Mouse (Mus musculus): ENCODE measurements around the gene Csn1s2a.
"Not testable (repeated sequence)": the region's sequence is repeated elsewhere in the genome, so short reads cannot be mapped to it uniquely, and the experiment has no call there.

Gene Csn1s2a

GRCm38 (mm10) chr5:87774267-87774666, at the start of gene Csn1s2a:
Gene Csn1s2a (plus strand): TSS chr5:87774567.
- DNase-seq (ENCODE audit: low read depth): no peak

GRCm38 (mm10) chr5:87734821-87735220, 39.5 kb upstream of the Csn1s2a start:
- no peak for DNase-seq (ENCODE audit: low read depth)

GRCm38 (mm10) chr5:87753471-87753870, 20.9 kb upstream of the Csn1s2a start:
- no peak for DNase-seq (ENCODE audit: low read depth)

DNA sequence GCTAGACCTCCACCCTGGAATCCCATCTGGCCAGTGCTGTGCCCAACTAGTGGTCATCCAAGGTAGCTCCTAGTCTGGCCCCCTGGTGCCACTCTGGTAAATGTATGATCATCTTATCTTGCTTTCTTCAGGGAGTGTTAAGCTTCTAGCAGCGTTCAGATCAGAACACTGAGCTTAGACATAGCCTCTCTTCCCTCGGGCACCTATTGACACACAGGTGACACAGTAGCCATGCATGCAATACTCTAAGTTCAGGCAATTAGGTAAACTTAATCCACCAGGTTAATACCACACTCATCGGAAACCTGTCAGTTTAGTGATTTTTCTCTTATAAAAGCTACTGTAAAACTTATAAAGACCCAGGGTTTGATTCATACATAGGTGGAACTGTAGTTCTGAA, 9.8 kb upstream of the Csn1s2a start:
- DNase-seq (ENCODE audit: low read depth): no peak

DNA sequence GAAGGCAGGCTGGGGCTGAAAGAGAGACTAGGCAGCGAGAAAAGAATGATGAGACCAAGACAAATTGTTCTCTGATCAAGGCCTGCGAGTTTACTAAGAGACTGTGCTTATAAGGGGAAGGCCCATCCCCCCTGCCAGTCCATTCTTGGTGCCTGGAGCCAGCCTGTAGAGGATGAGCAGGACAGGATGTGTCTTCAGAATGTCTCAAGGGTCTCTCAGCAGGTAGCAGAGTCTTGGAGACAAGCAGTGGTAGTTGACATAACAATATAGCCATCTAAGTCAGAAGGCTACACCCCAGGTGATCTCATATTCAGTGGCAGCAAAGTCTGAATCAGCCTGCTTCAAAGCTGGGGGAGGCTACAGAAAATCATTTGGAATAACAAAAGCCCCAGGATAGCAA, 2.2 kb upstream of the Csn1s2a start:
- not testable (repeated sequence) for DNase-seq (ENCODE audit: low read depth)

DNA sequence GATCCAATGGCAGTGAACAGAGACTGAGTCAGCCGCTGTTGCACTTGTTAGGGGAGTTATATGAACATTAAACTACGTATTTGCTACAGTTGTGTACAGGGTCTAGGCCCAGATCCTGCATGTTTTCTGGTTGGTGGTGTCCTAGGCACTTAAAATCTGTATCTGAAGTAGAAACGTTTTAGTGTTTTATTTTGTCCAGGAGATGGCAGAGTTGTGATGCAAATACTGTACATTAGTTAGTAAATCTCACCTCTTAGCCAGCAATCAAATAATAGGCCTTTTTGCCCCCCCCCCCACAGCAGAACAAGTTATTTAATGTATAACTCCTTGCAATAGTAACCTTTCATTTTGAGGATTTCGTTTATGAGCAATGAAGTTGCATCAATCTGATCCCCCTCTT, 8.4 kb downstream of the Csn1s2a start:
- DNase-seq (ENCODE audit: low read depth): no peak

- no peak for DNase-seq (ENCODE audit: low read depth)
Observed at GRCm38 (mm10) chr5:87807782-87808181, 33.4 kb downstream of the Csn1s2a start, which contains the start of gene Csn1s2b. Gene Csn1s2b (plus strand): TSS chr5:87808082.

- no peak for DNase-seq (ENCODE audit: low read depth)
Observed at GRCm38 (mm10) chr5:87809253-87809652, 34.9 kb downstream of the Csn1s2a start.

DNA sequence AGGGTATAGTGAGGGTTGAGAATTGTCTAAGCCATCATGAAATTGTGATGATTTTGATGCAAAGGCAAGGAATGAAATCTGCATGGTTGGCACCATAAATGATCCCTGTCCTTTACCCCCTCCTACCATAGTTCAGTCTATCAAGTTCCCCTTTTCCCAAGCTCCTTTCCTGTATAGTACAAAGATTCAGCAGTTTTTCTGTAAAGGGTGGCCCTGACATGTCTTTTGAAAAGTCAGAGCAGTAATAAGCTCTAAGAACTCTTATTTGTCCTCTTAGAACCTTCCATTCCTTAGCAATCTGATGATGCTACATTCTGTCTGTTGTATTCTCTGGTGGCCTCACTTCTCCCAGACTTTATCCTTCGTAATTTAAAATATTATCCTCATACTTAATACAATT, 51.0 kb downstream of the Csn1s2a start, which contains the start of gene Prr27:
TSS of gene Prr27 (plus strand) at position 301 of the 400 bp plus-strand sequence.
- no peak for DNase-seq (ENCODE audit: low read depth)
